Mouse (Mus musculus) intestine, embryonic 14.5 days (tissue): ENCODE results near the gene Urb1. TPM values are rescaled to one million over a fixed set of nuclear protein-coding genes. Genes with fewer than 3 reads are reported as not detected.

Experiments used
- ATAC-seq: fragments of 200-750 bp; cut with Nextera tagmentation; replicated peaks from 2 replicates; pipeline ENCODE4 v1.8.0; 2017; ENCODE audit warnings: low read depth, moderate number of reproducible peaks, moderate TSS enrichment, moderate library complexity; ENCODE audit not compliant: low FRiP score, low TSS enrichment
- DNase-seq: peaks from one replicate; pipeline ENCODE4 v3.0.0-alpha.2; 2018; ENCODE audit warnings: low spot score
- H3K27ac ChIP-seq: fragments of 300-500 bp; sonication (generic); 2 replicates; pipeline ENCODE4 v1.5.1; 2014; ENCODE audit warnings: low read depth, mild to moderate bottlenecking, control low read depth
- H3K27me3 ChIP-seq: fragments of 300-500 bp; sonication (generic); replicated peaks from 2 replicates; pipeline ENCODE4 v1.6.1; 2014; ENCODE audit warnings: low read length, control low read depth; ENCODE audit not compliant: control insufficient read depth, insufficient read depth
- H3K36me3 ChIP-seq: fragments of 300-500 bp; sonication (generic); 2 replicates; pipeline ENCODE4 v1.6.1; 2014; ENCODE audit warnings: low read length, control low read depth; ENCODE audit not compliant: control insufficient read depth, insufficient read depth
- H3K4me1 ChIP-seq: fragments of 300-500 bp; sonication (generic); replicated peaks from 2 replicates; pipeline ENCODE4 v1.6.1; 2014; ENCODE audit warnings: low read length, control low read depth, mixed read lengths; ENCODE audit not compliant: control insufficient read depth, insufficient read depth
- H3K4me2 ChIP-seq: fragments of 300-500 bp; sonication (generic); 2 replicates; pipeline ENCODE4 v1.6.1; 2014; ENCODE audit warnings: low read length
- H3K4me3 ChIP-seq: fragments of 300-500 bp; sonication (generic); 2 replicates; pipeline ENCODE4 v1.5.1; 2014; ENCODE audit warnings: low read depth, low read length, control low read depth, mixed read lengths
- H3K9ac ChIP-seq: fragments of 300-500 bp; sonication (generic); 2 replicates; pipeline ENCODE4 v1.6.1; 2014; ENCODE audit warnings: mild to moderate bottlenecking, low read length
- H3K9me3 ChIP-seq: fragments of 300-500 bp; sonication (generic); 2 replicates; pipeline ENCODE4 v1.6.1; 2016; ENCODE audit warnings: low read length, control low read depth; ENCODE audit not compliant: control insufficient read depth
- WGBS: fragments of 180-500 bp; shearing (Covaris S2); extraction: QIAGEN DNeasy Blood & Tissue Kit; methylation state at CpG from one replicate; pipeline ENCODE4 v1.1.7; 2014; 5-methylcytosine and 5-hydroxymethylcytosine counted together
- polyA plus RNA-seq: library from polyadenylated mRNA; unstranded; fragments of >200 nt; fragmentation: Nextera tagmentation; extraction: Ambion mirVana; gene quantifications from 2 replicates; pipeline ENCODE4 v1.2.1, GENCODE M21; 2014

The Urb1 gene
- polyA plus RNA-seq, 1 experiment from 2014 or later = 12.7 TPM

- no peak overlapping the region for H3K4me3 ChIP-seq
- DNase-seq (no peak), ATAC-seq (no peak)
- H3K4me2 ChIP-seq = no peak overlapping the region
- no peak overlapping the region for H3K9ac ChIP-seq
- no peaks in the 10 kb centered on the region for H3K9me3 ChIP-seq
- WGBS = 89% methylated on average over 12 of the region's 12 CpGs
- H3K4me1 ChIP-seq = peaks cover 5% of the 10 kb centered on the region; the same call in 1 of the 2 replicates
- peaks cover 88% of the 10 kb centered on the region for H3K36me3 ChIP-seq
- no peaks in the 10 kb centered on the region for H3K27me3 ChIP-seq
- no peak overlapping the region for H3K27ac ChIP-seq
These were observed 36.0 kb downstream of the Urb1 start for GRCm38 (mm10) chr16:90774216-90774615.

- H3K36me3 ChIP-seq = peaks cover 83% of the 10 kb centered on the region
- 94% methylated on average over 15 of the region's 15 CpGs for whole genome bisulfite sequencing
These were observed 43.2 kb downstream of the Urb1 start for GRCm38 (mm10) chr16:90766919-90767454.

GRCm38 (mm10) chr16:90765195-90765877, 44.9 kb downstream of the Urb1 start:
- ATAC-seq (no peak), DNase-seq (no peak)
- Histone ChIP-seq H3K27me3 (no peaks in the 10 kb centered on the region), H3K27ac (no peak overlapping the region), H3K9me3 (0 out of 2 replicates have a peak, but pooled peaks cover 2% of the 10 kb centered on the region), H3K36me3 (peaks cover 77% of the 10 kb centered on the region), H3K4me3 (no peak overlapping the region), H3K4me1 (no peaks in the 10 kb centered on the region), H3K9ac (no peak overlapping the region), H3K4me2 (no peak overlapping the region)
- 86% methylated on average over 9 of the region's 9 CpGs for WGBS

More at GRCm38 (mm10) chr16:90766919-90767454, 43.2 kb downstream of the Urb1 start:
- no peak overlapping the region for H3K27ac ChIP-seq
- no peak for ATAC-seq
- H3K27me3 ChIP-seq = no peaks in the 10 kb centered on the region
- 0 out of 2 replicates have a peak, but pooled peaks cover 2% of the 10 kb centered on the region for H3K9me3 ChIP-seq
- no peak overlapping the region for H3K9ac ChIP-seq
- no peaks in the 10 kb centered on the region for H3K4me1 ChIP-seq
- no peak for DNase-seq
- H3K4me2 ChIP-seq = no peak overlapping the region
- H3K4me3 ChIP-seq = no peak overlapping the region

GRCm38 (mm10) chr16:90760515-90760914, 49.7 kb downstream of the Urb1 start:
- H3K27me3 ChIP-seq = no peaks in the 10 kb centered on the region
- no peak overlapping the region for H3K4me2 ChIP-seq
- no peak overlapping the region for H3K9ac ChIP-seq
- H3K36me3 ChIP-seq = peaks cover 70% of the 10 kb centered on the region
- 49% methylated on average over 4 of the region's 4 CpGs for WGBS
- no peak for ATAC-seq
- no peaks in the 10 kb centered on the region for H3K9me3 ChIP-seq
- no peak overlapping the region for H3K4me3 ChIP-seq
- H3K27ac ChIP-seq = no peak overlapping the region
- no peaks in the 10 kb centered on the region for H3K4me1 ChIP-seq
- DNase-seq = no peak

- H3K9ac ChIP-seq = no peak overlapping the region
- ATAC-seq = no peak
- no peak overlapping the region for H3K4me2 ChIP-seq
- no peak overlapping the region for H3K27ac ChIP-seq
- WGBS = 62% methylated on average over 3 of the region's 3 CpGs
- peaks cover 77% of the 10 kb centered on the region for H3K36me3 ChIP-seq
- no peaks in the 10 kb centered on the region for H3K4me1 ChIP-seq
- H3K4me3 ChIP-seq = no peak overlapping the region
- H3K9me3 ChIP-seq = no peaks in the 10 kb centered on the region
- no peak for DNase-seq
- H3K27me3 ChIP-seq = no peaks in the 10 kb centered on the region
These were observed 50.9 kb downstream of the Urb1 start for GRCm38 (mm10) chr16:90759335-90759734.

GRCm38 (mm10) chr16:90753386-90753941, 56.7 kb downstream of the Urb1 start:
- Histone ChIP-seq H3K4me1 (no peaks in the 10 kb centered on the region), H3K4me2 (no peak overlapping the region), H3K36me3 (peaks cover 66% of the 10 kb centered on the region), H3K27ac (no peak overlapping the region), H3K9ac (no peak overlapping the region), H3K4me3 (no peak overlapping the region), H3K27me3 (no peaks in the 10 kb centered on the region), H3K9me3 (no peaks in the 10 kb centered on the region)
- ATAC-seq (no peak), DNase-seq (no peak)
- 94% methylated on average over 13 of the region's 13 CpGs for WGBS

GRCm38 (mm10) chr16:90748169-90748568, 62.0 kb downstream of the Urb1 start:
- ATAC-seq = no peak
- DNase-seq = no peak
- 91% methylated on average over 7 of the region's 7 CpGs for WGBS
- Histone ChIP-seq H3K9me3 (no peaks in the 10 kb centered on the region), H3K4me2 (no peak overlapping the region), H3K4me1 (no peaks in the 10 kb centered on the region), H3K27ac (no peak overlapping the region), H3K27me3 (no peaks in the 10 kb centered on the region), H3K36me3 (peaks cover 23% of the 10 kb centered on the region), H3K9ac (no peak overlapping the region), H3K4me3 (no peak overlapping the region)

- peaks cover 14% of the 10 kb centered on the region for H3K36me3 ChIP-seq
- no peaks in the 10 kb centered on the region for H3K9me3 ChIP-seq
- no peak overlapping the region for H3K9ac ChIP-seq
- no peaks in the 10 kb centered on the region for H3K27me3 ChIP-seq
- no peak overlapping the region for H3K27ac ChIP-seq
- WGBS = 86% methylated on average over 6 of the region's 6 CpGs
- H3K4me1 ChIP-seq = no peaks in the 10 kb centered on the region
- H3K4me2 ChIP-seq = no peak overlapping the region
- ATAC-seq (no peak), DNase-seq (no peak)
- H3K4me3 ChIP-seq = no peak overlapping the region
These were observed 63.1 kb downstream of the Urb1 start for GRCm38 (mm10) chr16:90747143-90747542.
